ENCODE assay signal across 9 mouse cellular contexts in the genomic region with DNA sequence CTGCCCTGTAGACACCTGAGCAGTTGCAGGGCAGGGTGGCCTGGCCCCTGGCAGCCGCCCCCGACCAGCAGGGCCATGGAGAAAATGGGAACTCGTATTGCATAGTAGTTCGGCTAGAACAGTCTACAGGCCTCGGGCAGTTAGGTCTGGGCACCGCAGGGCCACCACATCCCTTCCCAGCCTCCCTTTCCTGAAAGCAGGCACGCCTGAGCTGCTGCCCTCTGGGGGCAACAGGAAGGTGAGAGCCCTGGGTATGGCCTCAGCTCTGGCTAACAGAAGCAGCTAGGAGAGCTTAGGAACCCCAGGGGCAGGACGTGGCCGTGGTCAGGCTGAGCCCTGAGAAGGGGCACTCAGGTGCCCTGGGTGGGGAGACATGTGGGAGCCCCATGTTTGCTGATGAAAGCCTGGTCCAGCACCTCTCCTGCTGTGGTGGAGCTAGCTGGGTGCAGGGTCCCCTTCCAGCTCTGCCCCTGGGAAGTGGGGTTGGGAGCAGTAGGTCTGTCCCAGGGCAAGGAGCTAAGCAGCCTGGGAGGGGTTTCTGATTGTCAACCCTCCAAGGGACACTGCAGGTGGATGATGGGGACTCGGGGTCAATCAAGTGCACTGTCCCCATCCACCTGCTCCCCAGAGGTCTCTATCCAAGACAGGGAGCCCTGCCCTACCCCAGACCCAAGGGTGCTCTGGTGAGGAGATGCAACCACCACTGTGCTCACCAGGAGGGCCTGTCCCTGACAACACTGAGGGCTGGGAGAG. TPM values are rescaled to one million over a fixed set of nuclear protein-coding genes. Genes with fewer than 3 reads are reported as not detected.
DNase-seq lines count a peak whose midpoint lies in the region; ATAC-seq and TF ChIP-seq lines count a peak whose summit lies in the region.
"Had no signal": no experiment of that assay in that cellular context is flagged by ENCODE, and none has a peak within 500 bp of the region (broad histone marks: within the 10 kb centered on the region; RNA-seq: fewer than 3 reads in every experiment).

No protein-coding gene starts in this region.

- H3K27me3 ChIP-seq in kidney, embryonic 14.5 days (ENCODE audit: control insufficient read depth, insufficient read depth, low read length) = no peaks in the 10 kb centered on the region
- no peaks in the 10 kb centered on the region for H3K27me3 ChIP-seq in heart, postnatal 0 days (ENCODE audit: control insufficient read depth, insufficient read depth, low read length)
- no peaks in the 10 kb centered on the region for H3K27me3 ChIP-seq in liver, postnatal 0 days (ENCODE audit: insufficient read depth, low read length)
- H3K27me3 ChIP-seq: midbrain, embryonic 15.5 days had no signal

- WGBS in kidney, embryonic 14.5 days = 67% methylated on average over 10 of the region's 10 CpGs
- WGBS in heart, postnatal 0 days = 70% methylated on average over 10 of the region's 10 CpGs
- WGBS in liver, postnatal 0 days (ENCODE audit: insufficient replicate concordance) = 55% methylated on average over 10 of the region's 10 CpGs

- H3K4me3 ChIP-seq in kidney, embryonic 14.5 days (ENCODE audit: low read length) = no peak overlapping the region
- H3K4me3 ChIP-seq in heart, postnatal 0 days (ENCODE audit: low read depth, low read length) = no peak overlapping the region
- no peak overlapping the region for H3K4me3 ChIP-seq in liver, postnatal 0 days (ENCODE audit: low read depth, low read length)
- H3K4me3 ChIP-seq: midbrain, embryonic 15.5 days had no signal

- H3K9ac ChIP-seq in kidney, embryonic 14.5 days (ENCODE audit: low read depth, low read length) = no peak overlapping the region
- peak overlapping the region; percentile 7; the same call in 1 of the 2 replicates for H3K9ac ChIP-seq in heart, postnatal 0 days (replicated peaks; ENCODE audit: low read depth, low read length)
- peak overlapping the region; percentile 46 for H3K9ac ChIP-seq in liver, postnatal 0 days (replicated peaks)
- H3K9ac ChIP-seq: midbrain, embryonic 15.5 days had no signal

- ATAC-seq in CD4-positive, CD25-positive, alpha-beta regulatory T cell, adult 4 months = no peak
- ATAC-seq in kidney, embryonic 14.5 days (ENCODE audit: low FRiP score, low TSS enrichment) = no peak
- ATAC-seq in heart, postnatal 0 days (ENCODE audit: insufficient read depth, low read depth) = no peak
- no peak for ATAC-seq in liver, postnatal 0 days
- ATAC-seq: midbrain, embryonic 15.5 days had no signal

- 0 out of 2 replicates have a peak overlapping the region, but pooled peaks have one; percentile 18 for H3K27ac ChIP-seq in kidney, embryonic 14.5 days (ENCODE audit: low read depth, low read length)
- peak overlapping the region; percentile 98 for H3K27ac ChIP-seq in heart, postnatal 0 days (ENCODE audit: low read depth)
- peak overlapping the region; percentile 93 for H3K27ac ChIP-seq in liver, postnatal 0 days (ENCODE audit: low read depth)
- H3K27ac ChIP-seq: midbrain, embryonic 15.5 days had no signal

- peaks cover 36% of the 10 kb centered on the region for H3K4me1 ChIP-seq in kidney, embryonic 14.5 days (ENCODE audit: control insufficient read depth, insufficient read depth, low read length)
- H3K4me1 ChIP-seq in heart, postnatal 0 days (ENCODE audit: control insufficient read depth, insufficient read depth) = peaks cover 34% of the 10 kb centered on the region
- H3K4me1 ChIP-seq in liver, postnatal 0 days (ENCODE audit: insufficient read depth) = peaks cover 35% of the 10 kb centered on the region
- H3K4me1 ChIP-seq: midbrain, embryonic 15.5 days had no signal

- H3K4me2 ChIP-seq in kidney, embryonic 14.5 days (replicated peaks; ENCODE audit: low read depth, low read length) = no peak overlapping the region
- no peak overlapping the region for H3K4me2 ChIP-seq in heart, postnatal 0 days (ENCODE audit: low read depth, low read length)
- no peak overlapping the region for H3K4me2 ChIP-seq in liver, postnatal 0 days (ENCODE audit: low read depth, low read length)
- H3K4me2 ChIP-seq: midbrain, embryonic 15.5 days had no signal

- DNase-seq in CD4-positive, CD25-positive, alpha-beta regulatory T cell, adult 2 months (ENCODE audit: low read depth, low spot score) = peak; percentile 34
- no peak for DNase-seq in kidney, adult 9 months
- DNase-seq in heart, postnatal 0 days (ENCODE audit: low spot score) = no peak
- no peak for DNase-seq in liver, postnatal 0 days
- no peak for DNase-seq in retina, embryonic 14.5 days (ENCODE audit: low spot score)
- no peak for DNase-seq in adrenal gland, adult 8-10 months

- no peaks in the 10 kb centered on the region for H3K9me3 ChIP-seq in kidney, embryonic 14.5 days (ENCODE audit: control insufficient read depth, low read length)
- no peaks in the 10 kb centered on the region for H3K9me3 ChIP-seq in heart, postnatal 0 days (replicated peaks; ENCODE audit: control insufficient read depth, low read length)
- no peaks in the 10 kb centered on the region for H3K9me3 ChIP-seq in liver, postnatal 0 days (ENCODE audit: low read length)
- H3K9me3 ChIP-seq: midbrain, embryonic 15.5 days had no signal

- peaks cover 54% of the 10 kb centered on the region for H3K36me3 ChIP-seq in kidney, embryonic 14.5 days (ENCODE audit: control insufficient read depth, insufficient read depth, low read length)
- H3K36me3 ChIP-seq in heart, postnatal 0 days (replicated peaks; ENCODE audit: control insufficient read depth, insufficient read depth, low read length) = peaks cover 50% of the 10 kb centered on the region
- H3K36me3 ChIP-seq in liver, postnatal 0 days (replicated peaks; ENCODE audit: insufficient read depth, low read length) = peaks cover 55% of the 10 kb centered on the region

- TF ChIP-seq EP300 in heart, postnatal 0 days (IDR thresholded peaks at IDR 0.05; ENCODE audit: low read depth) = no peak
- TF ChIP-seq EP300 in liver, postnatal 0 days (IDR thresholded peaks at IDR 0.05; ENCODE audit: low read depth) = no peak

- peak; percentile 22; the same call in 1 of the 2 replicates for TF ChIP-seq CTCF in heart, postnatal 0 days (IDR thresholded peaks at IDR 0.05; ENCODE audit: low read depth)
- TF ChIP-seq CTCF in liver, postnatal 0 days (IDR thresholded peaks at IDR 0.05; ENCODE audit: low read depth) = peak; percentile 25; the same call in 1 of the 2 replicates

RNA-seq across cellular contexts. Expression of gene Btbd2, which starts 9.3 kb away (rescaled TPM):
- polyA plus RNA-seq in CD4-positive, CD25-positive, alpha-beta regulatory T cell, adult 4 months (2017; shearing (Covaris generic)) = 1 to 10 TPM; 7.2 to 7.3 TPM
- 63.4 and 80.2 TPM in 2 replicates for polyA plus RNA-seq in kidney, embryonic 14.5 days (2014; fragmentation: Nextera tagmentation; extraction: Ambion mirVana)
- total RNA-seq in heart, postnatal 0 days (2014; rRNA removed; ENCODE audit: low replicate concordance) = 92.2 and 108 TPM in 2 replicates
- 36.7 and 40.6 TPM in 2 replicates for polyA plus RNA-seq in heart, postnatal 0 days (2015; fragmentation: Nextera tagmentation; extraction: Ambion mirVana)
- polyA plus RNA-seq in liver, postnatal 0 days (2015; fragmentation: Nextera tagmentation; extraction: Ambion mirVana) = 10.7 and 11.5 TPM in 2 replicates
- 10 to 100 TPM; 63.4 to 94.6 (median 79.1) TPM for total RNA-seq in adrenal gland, adult 8-10 months (2022)

RNA-seq across cellular contexts. Expression of gene Mknk2, which starts 11.8 kb away (rescaled TPM):
- 10 to 100 TPM; 37.3 to 51.7 TPM for polyA plus RNA-seq in CD4-positive, CD25-positive, alpha-beta regulatory T cell, adult 4 months (2017; shearing (Covaris generic))
- polyA plus RNA-seq in kidney, embryonic 14.5 days (2014; fragmentation: Nextera tagmentation; extraction: Ambion mirVana) = 68.1 and 99.2 TPM in 2 replicates
- total RNA-seq in heart, postnatal 0 days (2014; rRNA removed; ENCODE audit: low replicate concordance) = 150 and 174 TPM in 2 replicates
- 76.9 and 78.3 TPM in 2 replicates for polyA plus RNA-seq in heart, postnatal 0 days (2015; fragmentation: Nextera tagmentation; extraction: Ambion mirVana)
- 45.8 and 46.1 TPM in 2 replicates for polyA plus RNA-seq in liver, postnatal 0 days (2015; fragmentation: Nextera tagmentation; extraction: Ambion mirVana)
- 100 to 1,000 TPM; 106 to 157 (median 123) TPM for total RNA-seq in adrenal gland, adult 8-10 months (2022)

RNA-seq across cellular contexts. Expression of gene Mob3a, which starts 35.6 kb away (rescaled TPM):
- polyA plus RNA-seq in CD4-positive, CD25-positive, alpha-beta regulatory T cell, adult 4 months (2017; shearing (Covaris generic)) = 100 to 1,000 TPM; 265 to 359 TPM
- polyA plus RNA-seq in kidney, embryonic 14.5 days (2014; fragmentation: Nextera tagmentation; extraction: Ambion mirVana) = 23.3 and 34.4 TPM in 2 replicates
- 15.0 and 15.6 TPM in 2 replicates for total RNA-seq in heart, postnatal 0 days (2014; rRNA removed; ENCODE audit: low replicate concordance)
- 10.8 and 11.5 TPM in 2 replicates for polyA plus RNA-seq in heart, postnatal 0 days (2015; fragmentation: Nextera tagmentation; extraction: Ambion mirVana)
- 14.7 and 17.3 TPM in 2 replicates for polyA plus RNA-seq in liver, postnatal 0 days (2015; fragmentation: Nextera tagmentation; extraction: Ambion mirVana)
- total RNA-seq in adrenal gland, adult 8-10 months (2022) = 10 to 100 TPM; 16.2 to 33.5 (median 25.7) TPM

RNA-seq across cellular contexts. Expression of gene Izumo4, which starts 35.8 kb away (rescaled TPM):
- polyA plus RNA-seq in CD4-positive, CD25-positive, alpha-beta regulatory T cell, adult 4 months (2017; shearing (Covaris generic)) = 100 to 1,000 TPM in 1 of 2 experiments, 10 to 100 TPM in 1; 89.2 to 116 TPM
- 8.5 and 14.6 TPM in 2 replicates for polyA plus RNA-seq in kidney, embryonic 14.5 days (2014; fragmentation: Nextera tagmentation; extraction: Ambion mirVana)
- total RNA-seq in heart, postnatal 0 days (2014; rRNA removed; ENCODE audit: low replicate concordance) = 6.6 and 6.9 TPM in 2 replicates
- polyA plus RNA-seq in heart, postnatal 0 days (2015; fragmentation: Nextera tagmentation; extraction: Ambion mirVana) = 3.6 and 7.3 TPM in 2 replicates
- polyA plus RNA-seq in liver, postnatal 0 days (2015; fragmentation: Nextera tagmentation; extraction: Ambion mirVana) = 7.9 and 10.4 TPM in 2 replicates
- 10 to 100 TPM; 19.3 to 46.2 (median 33.3) TPM for total RNA-seq in adrenal gland, adult 8-10 months (2022)

RNA-seq across cellular contexts. Expression of gene Csnk1g2, which starts 43.5 kb away (rescaled TPM):
- polyA plus RNA-seq in CD4-positive, CD25-positive, alpha-beta regulatory T cell, adult 4 months (2017; shearing (Covaris generic)) = 10 to 100 TPM in 1 of 2 experiments, 1 to 10 TPM in 1; 6.9 to 12.8 TPM
- polyA plus RNA-seq in kidney, embryonic 14.5 days (2014; fragmentation: Nextera tagmentation; extraction: Ambion mirVana) = 127 and 134 TPM in 2 replicates
- total RNA-seq in heart, postnatal 0 days (2014; rRNA removed; ENCODE audit: low replicate concordance) = 141 and 149 TPM in 2 replicates
- polyA plus RNA-seq in heart, postnatal 0 days (2015; fragmentation: Nextera tagmentation; extraction: Ambion mirVana) = 69.1 and 75.6 TPM in 2 replicates
- polyA plus RNA-seq in liver, postnatal 0 days (2015; fragmentation: Nextera tagmentation; extraction: Ambion mirVana) = 41.4 and 45.8 TPM in 2 replicates
- 100 to 1,000 TPM; 157 to 173 (median 165) TPM for total RNA-seq in adrenal gland, adult 8-10 months (2022)

Comparison
In these comparisons a context has a peak if more than half of its experiments do, and no peak if none do; other contexts are left out.
1. H3K27ac ChIP-seq: peak in every context shown above with its lines; median percentile 98 in heart, postnatal 0 days; 93 in liver, postnatal 0 days; 18 in kidney, embryonic 14.5 days.